Comparison of ENCODE assay signal across 29 mouse cellular contexts in the genomic region with DNA sequence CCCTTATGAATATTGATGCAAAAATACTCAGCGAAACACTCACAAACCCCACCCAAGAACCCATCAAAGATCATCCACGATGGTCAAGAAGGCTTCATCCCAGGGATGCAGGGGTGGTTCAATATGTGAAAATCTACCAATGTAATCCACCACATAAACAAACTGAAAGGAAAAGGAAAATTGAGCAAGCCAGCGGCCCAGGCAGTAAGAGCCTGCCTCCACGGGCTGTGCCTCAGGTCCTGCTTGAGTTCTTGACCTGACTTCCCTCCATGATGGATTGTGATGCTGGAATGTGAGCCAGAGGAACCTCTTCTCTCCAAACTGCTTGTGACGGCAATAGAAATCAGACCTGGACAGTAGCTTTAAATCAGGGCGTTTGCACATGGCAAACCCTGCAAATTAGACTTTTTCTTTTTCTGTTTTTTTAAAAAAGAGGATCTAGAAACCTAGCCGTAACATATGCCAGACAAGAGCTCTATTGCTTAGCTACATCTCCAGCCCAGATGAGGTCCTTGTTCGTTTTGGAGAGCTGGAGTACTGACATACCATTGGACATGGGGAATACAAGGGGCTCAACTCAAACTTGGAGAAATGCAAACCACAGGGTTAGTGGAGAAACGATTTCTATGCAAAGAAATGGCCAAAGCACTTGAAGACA. TPM values are rescaled to one million over a fixed set of nuclear protein-coding genes. Genes with fewer than 3 reads are reported as not detected.
A peak's percentile ranks its signal among the peaks of the same experiment; 100 is the strongest.
DNase-seq lines count a peak whose midpoint lies in the region; ATAC-seq and TF ChIP-seq lines count a peak whose summit lies in the region.
"Had no signal": no experiment of that assay in that cellular context is flagged by ENCODE, and none has a peak within 500 bp of the region (broad histone marks: within the 10 kb centered on the region; RNA-seq: fewer than 3 reads in every experiment).

No protein-coding gene starts in this region.

- H3K36me3 ChIP-seq in CH12.LX (replicated peaks in 1 of 2; ENCODE audit: control insufficient read depth in 1 of 2, insufficient read depth in 1 of 2, low read length in 1 of 2): no peaks in the 10 kb centered on the region
- H3K36me3 ChIP-seq: embryonic facial prominence, embryonic 10.5 days; embryonic facial prominence, embryonic 12.5 days; forebrain, embryonic 15.5 days had no signal

- H3K4me3 ChIP-seq in CH12.LX (replicated peaks in 1 of 3; ENCODE audit: low read depth in 2 of 3, low read length in 2 of 3, poor library complexity in 1 of 3): no peak overlapping the region
- H3K4me3 ChIP-seq in bone marrow, adult 2 months (replicated peaks; ENCODE audit: control insufficient read depth, low read depth, low read length): peak overlapping the region; percentile 13
- H3K4me3 ChIP-seq: embryonic facial prominence, embryonic 10.5 days; embryonic facial prominence, embryonic 12.5 days; forebrain, embryonic 13.5 days; forebrain, embryonic 15.5 days had no signal

- dilution Hi-C loops in CH12.LX (cut with MboI; ENCODE audit: extremely low pct_ligation_motif_present, extremely low pct_unique_long_range_greater_than_20kb, low sequenced_read_pairs): no loop called here

- 58% methylated on average over 9 of the region's 9 CpGs for WGBS in bone marrow, adult 2 months

- TF ChIP-seq CTCF in CH12.LX (conservative IDR thresholded peaks at IDR 0.05 in 1 of 2, IDR thresholded peaks at IDR 0.05 in 1 of 2; ENCODE audit: low read depth in 2 of 2, low read length in 2 of 2): no peak
- no peak for TF ChIP-seq CTCF in bone marrow, adult 2 months (IDR thresholded peaks at IDR 0.05; ENCODE audit: control insufficient read depth, insufficient read depth, low read length)

- ATAC-seq in megakaryocyte, adult 5-6 weeks (ENCODE audit: poor library complexity, severe bottlenecking): peak; percentile 89
- ATAC-seq: activated CD4-positive, CD25-positive, alpha-beta regulatory T cell, adult 4 months; CD4-positive, CD25-positive, alpha-beta regulatory T cell, adult 4 months; forebrain, embryonic 13.5 days; forebrain, embryonic 15.5 days; forebrain, postnatal 0 days; Patski had no signal

- H3K4me1 ChIP-seq in CH12.LX (ENCODE audit: control insufficient read depth in 1 of 2, insufficient read depth in 2 of 2): peaks cover 9 to 11% of the 10 kb centered on the region in 2 experiments; a peak in 2 of 4 replicates
- no peaks in the 10 kb centered on the region for H3K4me1 ChIP-seq in bone marrow, adult 2 months (ENCODE audit: control insufficient read depth, insufficient read depth, low read length)
- H3K4me1 ChIP-seq: embryonic facial prominence, embryonic 10.5 days had no signal

- intact Hi-C loops in left cerebral cortex, postnatal 14 days (cut with DNase I): loop anchor here (10.0 kb wide), 1 partner anchor 216 kb away; the partner anchor contains the start of gene Serpinc1
- intact Hi-C loops in gastrocnemius, postnatal 14 days (cut with DNase I; ENCODE audit: low total_unique reads): loop anchor here (10.0 kb wide), 1 partner anchor 446 kb away; no protein-coding TSS in a partner anchor

- peaks cover 4% of the 10 kb centered on the region for H3K9me3 ChIP-seq in CH12.LX (replicated peaks; ENCODE audit: low read length)
- H3K9me3 ChIP-seq: embryonic facial prominence, embryonic 12.5 days; forebrain, embryonic 13.5 days; forebrain, embryonic 15.5 days had no signal

- peaks cover 1% of the 10 kb centered on the region for H3K27me3 ChIP-seq in CH12.LX (replicated peaks)
- H3K27me3 ChIP-seq: embryonic facial prominence, embryonic 12.5 days; forebrain, embryonic 13.5 days; forebrain, embryonic 15.5 days had no signal

- TF ChIP-seq EP300 in CH12.LX (IDR thresholded peaks at IDR 0.05; ENCODE audit: low read length): no peak

- peak overlapping the region; percentile 74; the same call in 1 of the 2 replicates for H3K4me2 ChIP-seq in CH12.LX (ENCODE audit: insufficient read depth, low read depth, poor library complexity, severe bottlenecking)
- H3K4me2 ChIP-seq: embryonic facial prominence, embryonic 12.5 days; forebrain, embryonic 13.5 days; forebrain, embryonic 15.5 days had no signal

- no peak overlapping the region for H3K27ac ChIP-seq in CH12.LX (ENCODE audit: insufficient read depth, low read depth)
- no peak overlapping the region for H3K27ac ChIP-seq in bone marrow, adult 2 months (ENCODE audit: control insufficient read depth, insufficient read depth, low read depth, low read length, poor library complexity)
- H3K27ac ChIP-seq: embryonic facial prominence, embryonic 10.5 days; embryonic facial prominence, embryonic 12.5 days; forebrain, embryonic 13.5 days; forebrain, embryonic 15.5 days had no signal

- no peak for TF ChIP-seq POLR2A in CH12.LX (IDR thresholded peaks at IDR 0.05; ENCODE audit: low read depth, low read length)
- TF ChIP-seq POLR2A in bone marrow, adult 2 months (IDR thresholded peaks at IDR 0.05; ENCODE audit: borderline replicate concordance, control insufficient read depth, low read depth, low read length): no peak

- in situ Hi-C loops in CH12.LX (cut with MboI; ENCODE audit: low pct_ligation_motif_present, low pct_unique_long_range_greater_than_20kb, low sequenced_read_pairs): loop anchor here (25.0 kb wide), 2 partner anchors 253 to 328 kb away; no protein-coding TSS in a partner anchor

- TF ChIP-seq RAD21 in CH12.LX (IDR thresholded peaks at IDR 0.05; ENCODE audit: low read depth, low read length): no peak

- no peaks in the 10 kb centered on the region for H3K79me2 ChIP-seq in CH12.LX (replicated peaks; ENCODE audit: control insufficient read depth, extremely low read depth, insufficient read depth, poor library complexity, severe bottlenecking)

- peak; percentile 35 for DNase-seq in 416B (ENCODE audit: low read depth)
- no peak for DNase-seq in CH12.LX (ENCODE audit: extremely low read depth)
- DNase-seq in left cerebral cortex, postnatal 14 days (ENCODE audit: low spot score in 2 of 2): no peak
- DNase-seq in gastrocnemius, postnatal 25 days: no peak
- DNase-seq in ovary, adult 18-20 months (ENCODE audit: low spot score): no peak
- no peak for DNase-seq in gastrocnemius, postnatal 14 days
- DNase-seq: adrenal gland, adult 2 months; adrenal gland, postnatal 10 days; adrenal gland, postnatal 25 days; B cell, adult 2 months; cerebellum, adult 11-12 months; cerebellum, adult 2 months; cerebellum, adult 9-10 months; cerebellum, postnatal 10 days; cerebellum, postnatal 25 days; forebrain, postnatal 0 days had no signal

- no peak overlapping the region for H3K9ac ChIP-seq in CH12.LX (ENCODE audit: insufficient read depth, low read depth)
- H3K9ac ChIP-seq: embryonic facial prominence, embryonic 12.5 days; forebrain, embryonic 13.5 days; forebrain, embryonic 15.5 days; forebrain, postnatal 0 days had no signal

TF ChIP-seq in CH12.LX, 34 proteins besides CTCF, POLR2A, EP300 and RAD21:
- TF ChIP-seq SIN3A (IDR thresholded peaks at IDR 0.05; ENCODE audit: low read length) (no peak), PAX5 (IDR thresholded peaks at IDR 0.05; ENCODE audit: low read length) (no peak), HCFC1 (IDR thresholded peaks at IDR 0.05; ENCODE audit: low read depth, low read length) (no peak), ELF1 (IDR thresholded peaks at IDR 0.05; ENCODE audit: low read depth, low read length) (no peak), USF1 (IDR thresholded peaks at IDR 0.05; ENCODE audit: low read depth, low read length) (no peak), UBTF (IDR thresholded peaks at IDR 0.05; ENCODE audit: low read depth, low read length) (no peak), IRF4 (IDR thresholded peaks at IDR 0.05; ENCODE audit: low read depth, low read length) (no peak), JUN (IDR thresholded peaks at IDR 0.05; ENCODE audit: insufficient read depth, low read depth, low read length) (no peak), TBP (conservative IDR thresholded peaks at IDR 0.05; ENCODE audit: low read depth, low read length) (no peak), MEF2A (IDR thresholded peaks at IDR 0.05; ENCODE audit: borderline replicate concordance, low read depth, low read length) (no peak), ZC3H11A (IDR thresholded peaks at IDR 0.05; ENCODE audit: low read depth, low read length) (no peak), CHD1 (IDR thresholded peaks at IDR 0.05; ENCODE audit: low read depth, low read length) (no peak), E2F4 (IDR thresholded peaks at IDR 0.05; ENCODE audit: insufficient replicate concordance, low read depth, low read length) (no peak)

RNA-seq across cellular contexts. Expression of gene Tex50, which starts 31.3 kb away (rescaled TPM):
- total RNA-seq in CH12.LX (2012; rRNA removed) (not detected in 2 replicates), CH12.LX (2014; rRNA removed) (not detected in 2 replicates)
- polyA plus RNA-seq in CH12.LX (2012; ENCODE audit: insufficient read length, low read depth): not detected in 2 replicates
- polyA plus RNA-seq in bone marrow, adult 2 months (2011; ENCODE audit: insufficient read depth, insufficient read length, low replicate concordance, missing spikeins): 1.0 and 4.3 TPM in 2 replicates
- total RNA-seq in megakaryocyte, adult 5-6 weeks (2015): not detected in 2 replicates
- not detected in 2 replicates for total RNA-seq in megakaryocyte, adult 5-6 weeks (2017)
- not detected for total RNA-seq in left cerebral cortex, postnatal 14 days (2021)
- total RNA-seq in gastrocnemius, postnatal 25 days (2021): not detected
- not detected for total RNA-seq in gastrocnemius, postnatal 14 days (2021)
- total RNA-seq: adrenal gland, adult 2 months; adrenal gland, postnatal 10 days; adrenal gland, postnatal 25 days; adrenal gland, postnatal 4 days; ES-E14; forebrain, postnatal 0 days had no signal
- polyA plus RNA-seq: adrenal gland, adult 2 months; CD4-positive, CD25-positive, alpha-beta regulatory T cell, adult 4 months; cerebellum, adult 2 months; cortical plate, adult 2 months; embryonic facial prominence, embryonic 14.5 days; Patski had no signal

RNA-seq across cellular contexts. Expression of gene Ankrd45, which starts 47.9 kb away (rescaled TPM):
- not detected in 2 replicates for total RNA-seq in CH12.LX (2012; rRNA removed)
- not detected in 2 replicates for total RNA-seq in CH12.LX (2014; rRNA removed)
- 0.23 TPM in 1 of 2 replicates, not detected in the other for polyA plus RNA-seq in CH12.LX (2012; ENCODE audit: insufficient read length, low read depth)
- polyA plus RNA-seq in bone marrow, adult 2 months (2011; ENCODE audit: insufficient read depth, insufficient read length, low replicate concordance, missing spikeins): 1.5 TPM in 1 of 2 replicates, not detected in the other
- total RNA-seq in megakaryocyte, adult 5-6 weeks (2015): not detected in 2 replicates
- total RNA-seq in megakaryocyte, adult 5-6 weeks (2017): not detected in 2 replicates
- 10 to 100 TPM; 37.0 to 39.0 TPM for total RNA-seq in left cerebral cortex, postnatal 14 days (2021)
- not detected for total RNA-seq in gastrocnemius, postnatal 25 days (2021)
- total RNA-seq in gastrocnemius, postnatal 14 days (2021): not detected
- polyA plus RNA-seq: activated CD4-positive, CD25-positive, alpha-beta regulatory T cell, adult 4 months; CD4-positive, CD25-positive, alpha-beta regulatory T cell, adult 4 months had no signal

RNA-seq across cellular contexts. Expression of gene Klhl20, which starts 59.1 kb away (rescaled TPM):
- total RNA-seq in CH12.LX (2012; rRNA removed) (8.3 and 9.7 TPM in 2 replicates), CH12.LX (2014; rRNA removed) (7.2 and 7.9 TPM in 2 replicates)
- polyA plus RNA-seq in CH12.LX (2012; ENCODE audit: insufficient read length, low read depth): 16.0 and 16.3 TPM in 2 replicates
- polyA plus RNA-seq in bone marrow, adult 2 months (2011; ENCODE audit: insufficient read depth, insufficient read length, low replicate concordance, missing spikeins): 5.8 and 8.9 TPM in 2 replicates
- total RNA-seq in megakaryocyte, adult 5-6 weeks (2015): 28.1 and 30.4 TPM in 2 replicates
- total RNA-seq in megakaryocyte, adult 5-6 weeks (2017): 20.3 and 23.0 TPM in 2 replicates
- total RNA-seq in left cerebral cortex, postnatal 14 days (2021): 10 to 100 TPM; 17.6 to 18.1 TPM
- total RNA-seq in gastrocnemius, postnatal 25 days (2021): 1 to 10 TPM; 8.5 to 8.6 TPM
- total RNA-seq in gastrocnemius, postnatal 14 days (2021): 10 to 100 TPM in 1 of 2 experiments, 1 to 10 TPM in 1; 9.3 to 10.2 TPM

Comparison
In these comparisons a context has a peak if more than half of its experiments do, and no peak if none do; other contexts are left out.
1. RNA of gene Ankrd45, which starts 47.9 kb away (total RNA-seq): 37.0 to 39.0 TPM in left cerebral cortex, postnatal 14 days; not detected in gastrocnemius, postnatal 25 days, not detected in CH12.LX, not detected in megakaryocyte, adult 5-6 weeks and not detected in gastrocnemius, postnatal 14 days; every median in the first group is over 10 times any median in the second.